Mouse (Mus musculus) Patski (cell line): ENCODE data around the gene Cacng4. TPM values are rescaled to one million over a fixed set of nuclear protein-coding genes. Genes with fewer than 3 reads are reported as not detected.

ENCODE experiments used
- ATAC-seq: fragments of 100-300 bp; one replicate; pipeline ENCODE4 v1.8.0; 2021
- CTCF ChIA-PET: fragments of 350-600 bp; sonication (Branson Sonifier 250); formaldehyde crosslinking; loops from one replicate; lab custom pipeline; 2022; ENCODE audit warnings: inconsistent platforms; lab: Charles Lee
- POLR2A ChIA-PET: fragments of 350-600 bp; sonication (Branson Sonifier 250); formaldehyde crosslinking; loops from one replicate; lab custom pipeline; 2022; ENCODE audit warnings: antibody characterized with exemption, inconsistent platforms; lab: Charles Lee
- DNase-seq: peaks from one replicate; pipeline ENCODE4 v3.0.0-alpha.2; 2011; ENCODE audit warnings: low read depth, low spot score
- H3K27me3 ChIP-seq: fragments of 371-371 bp; one replicate; pipeline ENCODE4 v1.5.1; 2021
- CTCF ChIP-seq: fragments of 100-300 bp; IDR thresholded peaks from one replicate; pipeline ENCODE4 v1.5.1; 2021
- in situ Hi-C: fragments of 300-500 bp; cut with MboI; formaldehyde crosslinking; loops from 3 replicates; pipeline ENCODE4 v1.11.1; 2018; ENCODE audit warnings: low pct_unique_long_range_greater_than_20kb, mixed read lengths
- polyA plus RNA-seq: library from polyadenylated mRNA; unstranded; gene quantifications from one replicate; pipeline ENCODE4 v1.2.3, GENCODE M21; 2021

The Cacng4 gene
- polyA plus RNA-seq, 1 experiment from 2014 or later, result 8.3 TPM

- H3K27me3 ChIP-seq, result no peaks in the 10 kb centered on the region
- DNase-seq, result no peak
- no peak for TF ChIP-seq CTCF
- ChIA-PET CTCF (interaction anchor here (1.4 to 2.3 kb wide), 4 partner anchors 13 to 37 kb away, joined by 3 to 7 read pairs (median 4); no protein-coding TSS in a partner anchor), POLR2A (no interaction called here)
- no peak for ATAC-seq
- in situ Hi-C loops, result no loop called here
These were observed 45.9 kb downstream of the Cacng4 start for GRCm38 (mm10) chr11:107748243-107749035.

- CTCF ChIA-PET, result no interaction called here
- TF ChIP-seq CTCF, result no peak
- in situ Hi-C loops, result no loop called here
- POLR2A ChIA-PET, result no interaction called here
- DNase-seq (no peak), ATAC-seq (no peak)
- no peaks in the 10 kb centered on the region for H3K27me3 ChIP-seq
These were observed 51.3 kb downstream of the Cacng4 start for GRCm38 (mm10) chr11:107743100-107743499.

GRCm38 (mm10) chr11:107738418-107739099 is 55.8 kb downstream of the Cacng4 start:
- no peak for TF ChIP-seq CTCF
- H3K27me3 ChIP-seq, result no peaks in the 10 kb centered on the region
- no peak for DNase-seq
- peak; percentile 29 for ATAC-seq
- CTCF ChIA-PET, result interaction anchor here (1.3 to 1.4 kb wide), 2 partner anchors 24 to 28 kb away, joined by 3 to 5 read pairs; no protein-coding TSS in a partner anchor
- in situ Hi-C loops, result no loop called here
- POLR2A ChIA-PET, result interaction anchor here (1.2 kb wide), 1 partner anchor 8 kb away, joined by 4 read pairs; no protein-coding TSS in a partner anchor

- ATAC-seq (no peak), DNase-seq (no peak)
- ChIA-PET POLR2A (interaction anchor here (1.2 kb wide), 1 partner anchor 9 kb away, joined by 4 read pairs; no protein-coding TSS in a partner anchor), CTCF (interaction anchor here (0.7 to 1.4 kb wide), 2 partner anchors 9 to 24 kb away, joined by 3 to 5 read pairs; no protein-coding TSS in a partner anchor)
- TF ChIP-seq CTCF, result no peak
- no peaks in the 10 kb centered on the region for H3K27me3 ChIP-seq
- in situ Hi-C loops, result no loop called here
These were observed 56.5 kb downstream of the Cacng4 start for GRCm38 (mm10) chr11:107737886-107738285.

GRCm38 (mm10) chr11:107734133-107734532 is 60.2 kb downstream of the Cacng4 start:
- in situ Hi-C loops, result no loop called here
- TF ChIP-seq CTCF, result no peak
- no peaks in the 10 kb centered on the region for H3K27me3 ChIP-seq
- no peak for DNase-seq
- no peak for ATAC-seq
- ChIA-PET POLR2A (interaction anchor here (0.6 to 1.1 kb wide), 2 partner anchors 10 to 1696 kb away, joined by 3 read pairs; no protein-coding TSS in a partner anchor), CTCF (no interaction called here)

GRCm38 (mm10) chr11:107731498-107731897 is 62.9 kb downstream of the Cacng4 start:
- no peaks in the 10 kb centered on the region for H3K27me3 ChIP-seq
- CTCF ChIA-PET, result interaction anchor here (2.0 kb wide), 1 partner anchor 15 kb away, joined by 5 read pairs; the partner anchor contains the start of gene Cacng1
- ATAC-seq (peak; percentile 58), DNase-seq (no peak)
- in situ Hi-C loops, result no loop called here
- POLR2A ChIA-PET, result no interaction called here
- no peak for TF ChIP-seq CTCF

GRCm38 (mm10) chr11:107730940-107731339 is 63.4 kb downstream of the Cacng4 start:
- DNase-seq (no peak), ATAC-seq (peak; percentile 1)
- in situ Hi-C loops, result no loop called here
- ChIA-PET CTCF (interaction anchor here (2.0 kb wide), 1 partner anchor 15 kb away, joined by 5 read pairs; the partner anchor contains the start of gene Cacng1), POLR2A (no interaction called here)
- TF ChIP-seq CTCF, result no peak
- H3K27me3 ChIP-seq, result no peaks in the 10 kb centered on the region

GRCm38 (mm10) chr11:107729141-107729540 is 65.2 kb downstream of the Cacng4 start:
- DNase-seq, result no peak
- in situ Hi-C loops, result no loop called here
- POLR2A ChIA-PET, result no interaction called here
- TF ChIP-seq CTCF, result no peak
- CTCF ChIA-PET, result no interaction called here
- H3K27me3 ChIP-seq, result no peaks in the 10 kb centered on the region
- no peak for ATAC-seq

- in situ Hi-C loops, result no loop called here
These were observed 66.1 kb downstream of the Cacng4 start for GRCm38 (mm10) chr11:107728073-107728863.

GRCm38 (mm10) chr11:107724603-107725002 is 69.8 kb downstream of the Cacng4 start:
- CTCF ChIA-PET, result interaction anchor here (0.9 kb wide), 1 partner anchor 96 kb away, joined by 3 read pairs; no protein-coding TSS in a partner anchor
- TF ChIP-seq CTCF, result no peak
- DNase-seq (no peak), ATAC-seq (no peak)
- H3K27me3 ChIP-seq, result no peaks in the 10 kb centered on the region
- POLR2A ChIA-PET, result interaction anchor here (0.7 kb wide), 1 partner anchor 21 kb away, joined by 3 read pairs; no protein-coding TSS in a partner anchor
- in situ Hi-C loops, result no loop called here

More at GRCm38 (mm10) chr11:107728073-107728863, 66.1 kb downstream of the Cacng4 start:
- no peak for TF ChIP-seq CTCF
- DNase-seq (no peak), ATAC-seq (peak; percentile 26)
- ChIA-PET POLR2A (interaction anchor here (0.7 kb wide), 1 partner anchor 39 kb away, joined by 3 read pairs; no protein-coding TSS in a partner anchor), CTCF (interaction anchor here (1.2 to 1.8 kb wide), 2 partner anchors 9 to 21 kb away, joined by 3 to 4 read pairs; no protein-coding TSS in a partner anchor)
- no peaks in the 10 kb centered on the region for H3K27me3 ChIP-seq
